Mouse (Mus musculus): ENCODE results near the gene Flot1. TPM values are rescaled to one million over a fixed set of nuclear protein-coding genes. Genes with fewer than 3 reads are reported as not detected.

The Flot1 gene
- total RNA-seq, 2 experiments from 2014 or later: 58.1 to 61.3 TPM

- no peak for DNase-seq (ENCODE audit: low spot score)
Observed at GRCm38 (mm10) chr17:35810900-35811648, 12.0 kb upstream of the Flot1 start.

GRCm38 (mm10) chr17:35812307-35812706 is 10.7 kb upstream of the Flot1 start:
- no peak for DNase-seq (ENCODE audit: low spot score)

- DNase-seq (ENCODE audit: low spot score): no peak
Observed at GRCm38 (mm10) chr17:35812736-35813135, 10.3 kb upstream of the Flot1 start.

- DNase-seq (ENCODE audit: low spot score): peak; percentile 97
Observed at GRCm38 (mm10) chr17:35813245-35813647, 9.8 kb upstream of the Flot1 start.

GRCm38 (mm10) chr17:35813653-35814052 is 9.4 kb upstream of the Flot1 start:
- DNase-seq (ENCODE audit: low spot score): no peak

- DNase-seq (ENCODE audit: low spot score): no peak
Observed at GRCm38 (mm10) chr17:35814678-35815077, 8.4 kb upstream of the Flot1 start.

GRCm38 (mm10) chr17:35815836-35816235 is 7.2 kb upstream of the Flot1 start:
- no peak for DNase-seq (ENCODE audit: low spot score)

GRCm38 (mm10) chr17:35816686-35817085 is 6.3 kb upstream of the Flot1 start:
- no peak for DNase-seq (ENCODE audit: low spot score)

GRCm38 (mm10) chr17:35817226-35817625 is 5.8 kb upstream of the Flot1 start:
- DNase-seq (ENCODE audit: low spot score): no peak

GRCm38 (mm10) chr17:35820111-35820510 is 2.9 kb upstream of the Flot1 start:
- no peak for DNase-seq (ENCODE audit: low spot score)

- DNase-seq (ENCODE audit: low spot score): peak; percentile 86
Observed at GRCm38 (mm10) chr17:35821439-35822430, 1.3 kb upstream of the Flot1 start, which contains the start of gene Ier3. Ier3 (plus strand) TSS chr17:35821684.

- no peak for DNase-seq (ENCODE audit: low spot score)
Observed at GRCm38 (mm10) chr17:35822564-35822963, 466 bp upstream of the Flot1 start.

- DNase-seq (ENCODE audit: low spot score): no peak
Observed at GRCm38 (mm10) chr17:35824402-35824801, 1.4 kb downstream of the Flot1 start.

GRCm38 (mm10) chr17:35825109-35825850 is 2.2 kb downstream of the Flot1 start:
- DNase-seq (ENCODE audit: low spot score): no peak

GRCm38 (mm10) chr17:35829737-35830136 is 6.7 kb downstream of the Flot1 start:
- DNase-seq (ENCODE audit: low spot score): peak; percentile 80

- no peak for DNase-seq (ENCODE audit: low spot score)
Observed at GRCm38 (mm10) chr17:35832400-35833238, 9.6 kb downstream of the Flot1 start.

- DNase-seq (ENCODE audit: low spot score): no peak
Observed at GRCm38 (mm10) chr17:35833239-35833751, 10.3 kb downstream of the Flot1 start.

- no peak for DNase-seq (ENCODE audit: low spot score)
Observed at GRCm38 (mm10) chr17:35833894-35834293, 10.9 kb downstream of the Flot1 start.

GRCm38 (mm10) chr17:35834696-35835422 is 11.8 kb downstream of the Flot1 start:
- DNase-seq (ENCODE audit: low spot score): no peak

Measured in gastrocnemius, adult 18-20 months (tissue).